Mouse (Mus musculus) kidney, embryonic 14.5 days (tissue): Measurements from ENCODE around the gene Ykt6. TPM values are rescaled to one million over a fixed set of nuclear protein-coding genes. Genes with fewer than 3 reads are reported as not detected.
"Not testable (repeated sequence)": the region's sequence is repeated elsewhere in the genome, so short reads cannot be mapped to it uniquely, and the experiment has no call there.

Experiments
- ATAC-seq: fragments of 200-750 bp; cut with Nextera tagmentation; 2 replicates; pipeline ENCODE4 v1.8.0; 2017; ENCODE audit warnings: moderate number of reproducible peaks, mild to moderate bottlenecking, moderate TSS enrichment, moderate library complexity; ENCODE audit not compliant: low FRiP score, low TSS enrichment
- H3K27ac ChIP-seq: fragments of 300-500 bp; sonication (generic); 2 replicates; pipeline ENCODE4 v1.5.1; 2014; ENCODE audit warnings: low read depth, mild to moderate bottlenecking, low read length, moderate library complexity, mixed read lengths
- H3K27me3 ChIP-seq: fragments of 300-500 bp; sonication (generic); 2 replicates; pipeline ENCODE4 v1.6.1; 2014; ENCODE audit warnings: mild to moderate bottlenecking, low read length; ENCODE audit not compliant: control insufficient read depth, insufficient read depth
- H3K36me3 ChIP-seq: fragments of 300-500 bp; sonication (generic); 2 replicates; pipeline ENCODE4 v1.6.1; 2014; ENCODE audit warnings: low read length, mixed read lengths; ENCODE audit not compliant: control insufficient read depth, insufficient read depth
- H3K4me1 ChIP-seq: fragments of 300-500 bp; sonication (generic); 2 replicates; pipeline ENCODE4 v1.6.1; 2014; ENCODE audit warnings: low read length, mixed read lengths; ENCODE audit not compliant: control insufficient read depth, insufficient read depth
- H3K4me2 ChIP-seq: fragments of 300-500 bp; sonication (generic); replicated peaks from 2 replicates; pipeline ENCODE4 v1.6.1; 2014; ENCODE audit warnings: low read depth, mild to moderate bottlenecking, low read length
- H3K4me3 ChIP-seq: fragments of 300-500 bp; sonication (generic); 2 replicates; pipeline ENCODE4 v1.5.1; 2014; ENCODE audit warnings: mild to moderate bottlenecking, low read length
- H3K9ac ChIP-seq: fragments of 300-500 bp; sonication (generic); 2 replicates; pipeline ENCODE4 v1.6.1; 2014; ENCODE audit warnings: low read depth, mild to moderate bottlenecking, low read length, moderate library complexity
- H3K9me3 ChIP-seq: fragments of 300-500 bp; sonication (generic); 2 replicates; pipeline ENCODE4 v1.6.1; 2016; ENCODE audit warnings: low read length; ENCODE audit not compliant: control insufficient read depth
- WGBS: fragments of 180-500 bp; shearing (Covaris S2); extraction: QIAGEN DNeasy Blood & Tissue Kit; methylation state at CpG from one replicate; pipeline ENCODE4 v1.1.7; 2014; 5-methylcytosine and 5-hydroxymethylcytosine counted together
- polyA plus RNA-seq: library from polyadenylated mRNA; unstranded; fragments of >200 nt; fragmentation: Nextera tagmentation; extraction: Ambion mirVana; gene quantifications from 2 replicates; pipeline ENCODE4 v1.2.1, GENCODE M21; 2014

Gene Ykt6
- polyA plus RNA-seq, 1 experiment from 2014 or later = 23.1 TPM

GRCm38 (mm10) chr11:5934531-5934930, 21.0 kb upstream of the Ykt6 start:
- not testable (repeated sequence) for H3K4me1 ChIP-seq, H3K4me2 ChIP-seq, H3K9me3 ChIP-seq, H3K4me3 ChIP-seq, H3K27me3 ChIP-seq, H3K36me3 ChIP-seq, H3K27ac ChIP-seq, H3K9ac ChIP-seq, ATAC-seq
- WGBS = 94% methylated on average over 11 of the region's 11 CpGs

DNA sequence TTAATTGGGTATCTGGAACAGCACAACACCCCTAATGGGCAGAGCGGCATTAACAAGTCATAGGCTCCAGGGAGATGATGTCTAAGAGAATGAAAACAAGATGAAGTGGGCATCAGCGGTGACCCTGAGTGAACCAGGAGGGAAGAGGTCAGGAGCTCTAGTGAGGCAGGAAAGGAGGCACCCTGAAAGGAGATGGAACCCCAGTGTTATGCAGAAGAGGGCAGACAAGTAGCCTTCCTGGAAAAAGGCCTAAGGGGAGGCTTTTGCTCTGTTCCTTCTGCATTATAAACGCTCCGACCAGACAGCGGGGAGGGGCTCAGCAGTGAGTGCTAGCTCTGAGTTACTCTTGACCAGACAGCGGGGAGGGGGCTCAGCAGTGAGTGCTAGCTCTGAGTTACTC, 12.5 kb upstream of the Ykt6 start:
- 73% methylated on average over 6 of the region's 6 CpGs for WGBS
- H3K27me3 ChIP-seq = no peaks in the 10 kb centered on the region
- H3K9me3 ChIP-seq = no peaks in the 10 kb centered on the region
- no peak for ATAC-seq
- no peaks in the 10 kb centered on the region for H3K4me1 ChIP-seq
- no peak overlapping the region for H3K27ac ChIP-seq
- H3K4me3 ChIP-seq = no peak overlapping the region
- H3K9ac ChIP-seq = no peak overlapping the region
- no peaks in the 10 kb centered on the region for H3K36me3 ChIP-seq
- no peak overlapping the region for H3K4me2 ChIP-seq

DNA sequence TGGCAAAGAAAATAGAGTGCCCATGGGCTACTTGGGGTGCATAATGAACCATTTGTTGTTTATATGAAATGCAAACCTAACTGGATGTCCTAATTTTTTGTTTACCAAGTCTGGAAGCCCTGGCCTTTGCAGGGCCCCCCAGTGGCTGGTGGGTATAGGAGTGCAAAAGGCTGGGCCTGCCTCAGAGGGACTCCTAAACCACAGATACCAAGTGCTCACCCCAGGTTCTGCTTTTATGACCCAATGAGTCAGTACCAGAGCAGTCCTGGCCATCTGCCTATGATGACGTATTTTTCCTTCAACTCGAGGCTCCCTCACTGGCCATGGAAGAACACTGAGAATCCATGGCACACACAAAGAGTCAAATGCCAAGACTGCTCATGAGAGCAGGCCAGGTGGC, 10.4 kb upstream of the Ykt6 start:
- no peak overlapping the region for H3K9ac ChIP-seq
- ATAC-seq = no peak
- H3K27me3 ChIP-seq = no peaks in the 10 kb centered on the region
- no peak overlapping the region for H3K27ac ChIP-seq
- no peaks in the 10 kb centered on the region for H3K36me3 ChIP-seq
- H3K4me3 ChIP-seq = no peak overlapping the region
- WGBS = 77% methylated on average over 2 of the region's 2 CpGs
- H3K4me2 ChIP-seq = no peak overlapping the region
- H3K9me3 ChIP-seq = no peaks in the 10 kb centered on the region
- H3K4me1 ChIP-seq = 0 out of 2 replicates have a peak, but pooled peaks cover 17% of the 10 kb centered on the region

DNA sequence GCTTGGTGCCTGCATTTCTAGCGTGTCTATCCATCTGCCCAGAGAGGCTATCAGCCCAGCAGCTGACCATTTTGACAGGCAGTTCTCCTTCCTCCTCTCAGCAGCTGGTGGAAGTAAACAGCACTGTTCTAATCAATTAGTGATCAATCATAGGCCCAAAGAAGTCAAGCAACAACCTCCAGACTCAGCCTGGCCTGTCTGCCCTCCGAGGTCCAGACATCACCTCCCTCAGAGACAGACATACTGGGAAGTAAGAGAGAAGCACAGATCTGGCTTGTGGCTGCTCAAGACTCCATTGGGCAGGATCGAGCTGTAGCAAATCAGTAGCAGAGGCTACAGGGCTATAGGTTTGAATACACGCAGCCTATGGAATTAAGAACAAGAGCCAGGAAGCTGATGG, 7.7 kb upstream of the Ykt6 start:
- no peaks in the 10 kb centered on the region for H3K36me3 ChIP-seq
- WGBS = 64% methylated on average over 4 of the region's 4 CpGs
- no peak for ATAC-seq
- 0 out of 2 replicates have a peak, but pooled peaks cover 18% of the 10 kb centered on the region for H3K4me1 ChIP-seq
- H3K27me3 ChIP-seq = no peaks in the 10 kb centered on the region
- no peaks in the 10 kb centered on the region for H3K9me3 ChIP-seq
- H3K27ac ChIP-seq = no peak overlapping the region
- H3K4me3 ChIP-seq = no peak overlapping the region
- H3K9ac ChIP-seq = no peak overlapping the region
- no peak overlapping the region for H3K4me2 ChIP-seq

DNA sequence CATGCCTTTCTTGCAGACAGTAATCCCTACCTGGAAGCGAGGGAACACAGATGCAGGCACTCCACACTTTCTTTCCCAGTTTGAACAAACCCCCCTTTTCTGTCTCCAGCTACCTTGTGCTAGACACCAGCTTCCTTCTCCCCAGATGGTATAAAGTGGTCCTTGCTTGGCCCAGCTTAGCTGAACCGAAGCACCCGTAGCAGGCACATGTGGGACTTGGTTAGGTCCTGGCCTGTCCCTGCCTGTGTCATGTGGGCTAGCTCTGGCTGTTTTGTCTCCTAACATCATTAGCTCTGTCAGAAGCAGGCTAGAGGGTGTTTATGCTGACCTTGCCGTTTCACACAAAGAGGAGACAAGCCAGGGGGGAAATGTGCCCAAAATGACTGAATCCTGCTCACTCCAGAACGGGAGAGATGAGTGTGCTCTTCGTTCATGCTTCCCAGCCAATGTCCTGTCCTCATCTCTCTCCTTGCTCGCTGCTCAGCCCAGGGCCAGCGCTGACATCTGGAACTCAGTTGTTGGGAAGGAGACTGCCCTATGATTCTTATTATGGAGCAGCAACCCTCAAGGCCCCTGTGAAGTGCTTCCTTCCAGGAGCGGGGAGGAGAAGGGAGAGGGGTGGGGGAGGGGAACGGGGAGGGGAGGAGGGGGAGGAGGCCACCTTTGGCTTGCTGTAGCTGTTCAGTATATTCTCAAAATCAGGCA, 6.8 kb upstream of the Ykt6 start:
- Histone ChIP-seq H3K36me3 (no peaks in the 10 kb centered on the region), H3K27ac (no peak overlapping the region), H3K4me2 (no peak overlapping the region), H3K9ac (no peak overlapping the region), H3K4me1 (0 out of 2 replicates have a peak, but pooled peaks cover 18% of the 10 kb centered on the region), H3K9me3 (no peaks in the 10 kb centered on the region), H3K4me3 (no peak overlapping the region), H3K27me3 (no peaks in the 10 kb centered on the region)
- 63% methylated on average over 10 of the region's 10 CpGs for WGBS
- no peak for ATAC-seq

GRCm38 (mm10) chr11:5949586-5950352, 5.7 kb upstream of the Ykt6 start, which contains the start of gene Gck:
Gck (minus strand) TSS chr11:5950081.
- no peak within 1 kb of the TSS for H3K9ac ChIP-seq
- H3K4me2 ChIP-seq = no peak within 1 kb of the TSS
- no peaks in the 10 kb centered on the region for H3K27me3 ChIP-seq
- 64% methylated on average over 8 of the region's 8 CpGs for WGBS
- peaks cover 18% of the 10 kb centered on the region; the same call in 1 of the 2 replicates for H3K4me1 ChIP-seq
- H3K27ac ChIP-seq = no peak within 1 kb of the TSS
- no peak within 1 kb of the TSS for H3K4me3 ChIP-seq
- peak; percentile 74 for ATAC-seq
- no peaks in the 10 kb centered on the region for H3K36me3 ChIP-seq
- no peaks in the 10 kb centered on the region for H3K9me3 ChIP-seq

DNA sequence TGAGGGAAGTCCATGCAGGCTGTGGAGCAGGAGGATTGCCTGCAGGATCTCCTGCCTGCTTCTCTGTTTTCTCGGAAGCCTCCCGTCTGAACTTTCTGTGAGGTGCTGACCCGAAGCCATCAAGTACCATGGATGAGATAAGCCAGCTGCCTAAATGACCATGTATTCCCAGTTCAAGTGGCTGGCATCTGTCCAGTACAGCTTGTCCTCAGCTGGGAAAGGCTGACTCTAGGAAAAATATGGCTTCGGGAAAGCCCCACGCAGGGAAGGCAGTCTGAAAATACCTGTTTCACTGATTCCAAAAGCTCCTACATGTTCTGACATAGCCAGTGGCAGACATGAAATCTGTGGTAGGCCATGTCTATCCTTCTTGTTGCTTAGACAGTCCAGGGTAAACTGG, 3.0 kb upstream of the Ykt6 start:
- Histone ChIP-seq H3K4me1 (peaks cover 25% of the 10 kb centered on the region), H3K27ac (no peak overlapping the region), H3K27me3 (no peaks in the 10 kb centered on the region), H3K4me3 (no peak overlapping the region), H3K4me2 (no peak overlapping the region), H3K9ac (no peak overlapping the region), H3K36me3 (no peaks in the 10 kb centered on the region), H3K9me3 (no peaks in the 10 kb centered on the region)
- WGBS = 27% methylated on average over 5 of the region's 5 CpGs
- ATAC-seq = no peak

GRCm38 (mm10) chr11:5953130-5953765, 2.2 kb upstream of the Ykt6 start:
- no peak for ATAC-seq
- H3K4me2 ChIP-seq = no peak overlapping the region
- H3K27ac ChIP-seq = no peak overlapping the region
- no peaks in the 10 kb centered on the region for H3K27me3 ChIP-seq
- H3K9ac ChIP-seq = no peak overlapping the region
- no peaks in the 10 kb centered on the region for H3K9me3 ChIP-seq
- H3K4me1 ChIP-seq = peaks cover 23% of the 10 kb centered on the region
- 37% methylated on average over 8 of the region's 8 CpGs for WGBS
- H3K36me3 ChIP-seq = no peaks in the 10 kb centered on the region
- no peak overlapping the region for H3K4me3 ChIP-seq

- Histone ChIP-seq H3K4me2 (no peak overlapping the region; the same call in 1 of the 2 replicates), H3K27me3 (no peaks in the 10 kb centered on the region), H3K27ac (no peak overlapping the region), H3K9me3 (no peaks in the 10 kb centered on the region), H3K36me3 (peaks cover 5% of the 10 kb centered on the region; the same call in 1 of the 2 replicates), H3K4me3 (no peak overlapping the region), H3K9ac (no peak overlapping the region), H3K4me1 (peaks cover 14% of the 10 kb centered on the region)
- WGBS = 73% methylated on average over 5 of the region's 5 CpGs
- no peak for ATAC-seq
These were observed 1.1 kb upstream of the Ykt6 start for GRCm38 (mm10) chr11:5954435-5954834.
